In genomic region chr10:81334324-81334723, GRCm38 (mm10) we compare ENCODE assay signal across 19 mouse cellular contexts. TPM values are rescaled to one million over a fixed set of nuclear protein-coding genes. Genes with fewer than 3 reads are reported as not detected.
DNase-seq lines count a peak whose midpoint lies in the region; ATAC-seq and TF ChIP-seq lines count a peak whose summit lies in the region.
"Had no signal": no experiment of that assay in that cellular context is flagged by ENCODE, and none has a peak within 500 bp of the region (broad histone marks: within the 10 kb centered on the region; RNA-seq: fewer than 3 reads in every experiment).

No protein-coding gene starts in this region.

- H3K27ac ChIP-seq in kidney, embryonic 14.5 days (ENCODE audit: low read depth, low read length), result no peak overlapping the region
- H3K27ac ChIP-seq in midbrain, embryonic 10.5 days (replicated peaks), result peak overlapping the region; percentile 86
- H3K27ac ChIP-seq in midbrain, embryonic 15.5 days, result no peak overlapping the region
- H3K27ac ChIP-seq in intestine, embryonic 16.5 days (ENCODE audit: low read length), result peak overlapping the region; percentile 92
- peak overlapping the region; percentile 89 for H3K27ac ChIP-seq in stomach, postnatal 0 days (replicated peaks)
- H3K27ac ChIP-seq: gastrocnemius, adult 2 months; hindbrain, embryonic 15.5 days; liver, embryonic 15.5 days; neural tube, embryonic 12.5 days had no signal

- no peak for TF ChIP-seq EP300 in stomach, postnatal 0 days (optimal IDR thresholded peaks at IDR 0.05)

- ATAC-seq in kidney, embryonic 14.5 days (ENCODE audit: low FRiP score, low TSS enrichment), result 0 out of 2 replicates have a peak, but pooled peaks have one; percentile 1
- ATAC-seq in midbrain, embryonic 15.5 days (replicated peaks), result no peak
- no peak for ATAC-seq in intestine, embryonic 16.5 days
- ATAC-seq in stomach, postnatal 0 days (ENCODE audit: low FRiP score, low TSS enrichment), result no peak
- ATAC-seq: forebrain, embryonic 16.5 days had no signal

- H3K4me2 ChIP-seq in kidney, embryonic 14.5 days (replicated peaks; ENCODE audit: low read depth, low read length), result no peak overlapping the region
- no peak overlapping the region for H3K4me2 ChIP-seq in midbrain, embryonic 15.5 days
- no peak overlapping the region for H3K4me2 ChIP-seq in intestine, embryonic 16.5 days (ENCODE audit: low read depth, low read length)
- no peak overlapping the region for H3K4me2 ChIP-seq in stomach, postnatal 0 days (replicated peaks; ENCODE audit: low read depth)
- H3K4me2 ChIP-seq: hindbrain, embryonic 15.5 days; liver, embryonic 15.5 days; neural tube, embryonic 12.5 days had no signal

- H3K9ac ChIP-seq in kidney, embryonic 14.5 days (ENCODE audit: low read depth, low read length), result no peak overlapping the region
- H3K9ac ChIP-seq in midbrain, embryonic 15.5 days, result no peak overlapping the region
- H3K9ac ChIP-seq in intestine, embryonic 16.5 days (ENCODE audit: low read depth, low read length), result peak overlapping the region; percentile 48
- H3K9ac ChIP-seq in stomach, postnatal 0 days (ENCODE audit: low read length), result no peak overlapping the region
- H3K9ac ChIP-seq: hindbrain, embryonic 15.5 days; liver, embryonic 15.5 days; neural tube, embryonic 12.5 days had no signal

- H3K4me3 ChIP-seq in kidney, embryonic 14.5 days (ENCODE audit: low read length), result no peak overlapping the region
- H3K4me3 ChIP-seq in midbrain, embryonic 10.5 days, result no peak overlapping the region; the same call in 1 of the 2 replicates
- H3K4me3 ChIP-seq in midbrain, embryonic 15.5 days, result no peak overlapping the region
- H3K4me3 ChIP-seq in intestine, embryonic 16.5 days (ENCODE audit: low read length), result no peak overlapping the region
- no peak overlapping the region for H3K4me3 ChIP-seq in stomach, postnatal 0 days (ENCODE audit: low read depth, low read length)
- H3K4me3 ChIP-seq: erythroblast, embryonic 14.5 days; gastrocnemius, adult 2 months; hindbrain, embryonic 15.5 days; limb, embryonic 13.5 days; liver, embryonic 15.5 days; neural tube, embryonic 12.5 days had no signal

- H3K9me3 ChIP-seq in kidney, embryonic 14.5 days (ENCODE audit: control insufficient read depth, low read length), result no peaks in the 10 kb centered on the region
- H3K9me3 ChIP-seq in midbrain, embryonic 10.5 days (replicated peaks), result no peaks in the 10 kb centered on the region
- H3K9me3 ChIP-seq in midbrain, embryonic 15.5 days, result no peaks in the 10 kb centered on the region
- no peaks in the 10 kb centered on the region for H3K9me3 ChIP-seq in intestine, embryonic 16.5 days (ENCODE audit: control insufficient read depth, low read length)
- no peaks in the 10 kb centered on the region for H3K9me3 ChIP-seq in stomach, postnatal 0 days (ENCODE audit: control insufficient read depth, low read length)
- H3K9me3 ChIP-seq: hindbrain, embryonic 15.5 days; limb, embryonic 13.5 days; liver, embryonic 15.5 days; neural tube, embryonic 12.5 days had no signal

- 50% methylated on average over 11 of the region's 11 CpGs for WGBS in kidney, embryonic 14.5 days
- WGBS in midbrain, embryonic 10.5 days, result 62% methylated on average over 11 of the region's 11 CpGs
- WGBS in midbrain, embryonic 15.5 days, result 56% methylated on average over 11 of the region's 11 CpGs
- WGBS in intestine, embryonic 16.5 days, result 74% methylated on average over 11 of the region's 11 CpGs
- WGBS in stomach, postnatal 0 days, result 71% methylated on average over 11 of the region's 11 CpGs

- H3K27me3 ChIP-seq in kidney, embryonic 14.5 days (ENCODE audit: control insufficient read depth, insufficient read depth, low read length), result peaks cover 9% of the 10 kb centered on the region
- peaks cover 76% of the 10 kb centered on the region for H3K27me3 ChIP-seq in midbrain, embryonic 10.5 days (ENCODE audit: low read depth, poor library complexity, severe bottlenecking)
- peaks cover 27% of the 10 kb centered on the region for H3K27me3 ChIP-seq in midbrain, embryonic 15.5 days (replicated peaks)
- H3K27me3 ChIP-seq in intestine, embryonic 16.5 days (replicated peaks; ENCODE audit: control insufficient read depth, insufficient read depth, low read length), result peaks cover 9% of the 10 kb centered on the region; the same call in 1 of the 2 replicates
- H3K27me3 ChIP-seq in stomach, postnatal 0 days (ENCODE audit: control insufficient read depth, insufficient read depth, low read length), result no peaks in the 10 kb centered on the region

- no peak for DNase-seq in kidney, postnatal 14 days
- DNase-seq in midbrain, embryonic 10.5 days (ENCODE audit: low spot score), result no peak
- DNase-seq in stomach, postnatal 0 days (ENCODE audit: low spot score), result no peak
- no peak for DNase-seq in adrenal gland, postnatal 4 days (ENCODE audit: low spot score in 2 of 2)
- DNase-seq: cerebellum, postnatal 14 days; embryo, embryonic 11 days; gastrocnemius, adult 2 months; kidney, adult 2 months had no signal

- H3K4me1 ChIP-seq in kidney, embryonic 14.5 days (ENCODE audit: control insufficient read depth, insufficient read depth, low read length), result peaks cover 32% of the 10 kb centered on the region
- H3K4me1 ChIP-seq in midbrain, embryonic 10.5 days, result peaks cover 47% of the 10 kb centered on the region
- no peaks in the 10 kb centered on the region for H3K4me1 ChIP-seq in midbrain, embryonic 15.5 days
- peaks cover 31% of the 10 kb centered on the region for H3K4me1 ChIP-seq in intestine, embryonic 16.5 days (ENCODE audit: control insufficient read depth, insufficient read depth, low read length)
- H3K4me1 ChIP-seq in stomach, postnatal 0 days (replicated peaks; ENCODE audit: control insufficient read depth, insufficient read depth), result peaks cover 14% of the 10 kb centered on the region
- H3K4me1 ChIP-seq: hindbrain, embryonic 15.5 days; liver, embryonic 15.5 days had no signal

- TF ChIP-seq CTCF in stomach, postnatal 0 days (IDR thresholded peaks at IDR 0.05; ENCODE audit: low read depth), result no peak

- no peaks in the 10 kb centered on the region for H3K36me3 ChIP-seq in kidney, embryonic 14.5 days (ENCODE audit: control insufficient read depth, insufficient read depth, low read length)
- H3K36me3 ChIP-seq in midbrain, embryonic 10.5 days, result 0 out of 2 replicates have a peak, but pooled peaks cover 1% of the 10 kb centered on the region
- no peaks in the 10 kb centered on the region for H3K36me3 ChIP-seq in midbrain, embryonic 15.5 days (replicated peaks)
- H3K36me3 ChIP-seq in intestine, embryonic 16.5 days (ENCODE audit: control insufficient read depth, insufficient read depth, low read length), result no peaks in the 10 kb centered on the region
- no peaks in the 10 kb centered on the region for H3K36me3 ChIP-seq in stomach, postnatal 0 days (ENCODE audit: control insufficient read depth, insufficient read depth, low read length)
- H3K36me3 ChIP-seq: hindbrain, embryonic 15.5 days; limb, embryonic 13.5 days; liver, embryonic 15.5 days; neural tube, embryonic 12.5 days had no signal

RNA-seq across cellular contexts. Expression of gene Tbxa2r, which starts 5.8 kb away (rescaled TPM):
- 8.7 and 10.1 TPM in 2 replicates for polyA plus RNA-seq in kidney, embryonic 14.5 days (2014; fragmentation: Nextera tagmentation; extraction: Ambion mirVana)
- 2.9 and 3.3 TPM in 2 replicates for polyA plus RNA-seq in midbrain, embryonic 10.5 days (2016; fragmentation: Nextera tagmentation; extraction: Ambion mirVana)
- 5.7 and 6.2 TPM in 2 replicates for polyA plus RNA-seq in midbrain, embryonic 15.5 days (2015; fragmentation: Nextera tagmentation; extraction: Ambion mirVana)
- 21.2 and 21.3 TPM in 2 replicates for polyA plus RNA-seq in intestine, embryonic 16.5 days (2015; fragmentation: Nextera tagmentation; extraction: Ambion mirVana)
- 19.7 and 20.2 TPM in 2 replicates for polyA plus RNA-seq in stomach, postnatal 0 days (2015; fragmentation: Nextera tagmentation; extraction: Ambion mirVana)
- 10 to 100 TPM; 27.3 to 30.6 TPM for total RNA-seq in adrenal gland, postnatal 4 days (2021)
- total RNA-seq: granulocyte monocyte progenitor cell, adult 5-6 weeks had no signal

RNA-seq across cellular contexts. Expression of gene Gipc3, which starts 8.7 kb away (rescaled TPM):
- 0.05 and 0.07 TPM in 2 replicates for polyA plus RNA-seq in kidney, embryonic 14.5 days (2014; fragmentation: Nextera tagmentation; extraction: Ambion mirVana)
- not detected in 2 replicates for polyA plus RNA-seq in midbrain, embryonic 10.5 days (2016; fragmentation: Nextera tagmentation; extraction: Ambion mirVana)
- polyA plus RNA-seq in midbrain, embryonic 15.5 days (2015; fragmentation: Nextera tagmentation; extraction: Ambion mirVana), result not detected in 2 replicates
- polyA plus RNA-seq in intestine, embryonic 16.5 days (2015; fragmentation: Nextera tagmentation; extraction: Ambion mirVana), result 0.06 and 0.12 TPM in 2 replicates
- 0.06 and 0.10 TPM in 2 replicates for polyA plus RNA-seq in stomach, postnatal 0 days (2015; fragmentation: Nextera tagmentation; extraction: Ambion mirVana)
- 1 to 10 TPM; 2.3 to 2.6 TPM for total RNA-seq in adrenal gland, postnatal 4 days (2021)
- total RNA-seq: granulocyte monocyte progenitor cell, adult 5-6 weeks had no signal
- polyA plus RNA-seq: forebrain, embryonic 16.5 days; hindbrain, embryonic 15.5 days; liver, embryonic 15.5 days; midbrain, postnatal 0 days; neural tube, embryonic 12.5 days had no signal

RNA-seq across cellular contexts. Expression of gene Cactin, which starts 13.4 kb away (rescaled TPM):
- 21.4 and 29.6 TPM in 2 replicates for polyA plus RNA-seq in kidney, embryonic 14.5 days (2014; fragmentation: Nextera tagmentation; extraction: Ambion mirVana)
- polyA plus RNA-seq in midbrain, embryonic 10.5 days (2016; fragmentation: Nextera tagmentation; extraction: Ambion mirVana), result 53.5 and 53.6 TPM in 2 replicates
- 35.8 and 38.3 TPM in 2 replicates for polyA plus RNA-seq in midbrain, embryonic 15.5 days (2015; fragmentation: Nextera tagmentation; extraction: Ambion mirVana)
- polyA plus RNA-seq in intestine, embryonic 16.5 days (2015; fragmentation: Nextera tagmentation; extraction: Ambion mirVana), result 28.7 and 29.0 TPM in 2 replicates
- polyA plus RNA-seq in stomach, postnatal 0 days (2015; fragmentation: Nextera tagmentation; extraction: Ambion mirVana), result 16.2 and 16.6 TPM in 2 replicates
- 10 to 100 TPM; 43.8 to 44.4 TPM for total RNA-seq in adrenal gland, postnatal 4 days (2021)

RNA-seq across cellular contexts. Expression of gene Hmg20b, which starts 16.0 kb away (rescaled TPM):
- 115 and 119 TPM in 2 replicates for polyA plus RNA-seq in kidney, embryonic 14.5 days (2014; fragmentation: Nextera tagmentation; extraction: Ambion mirVana)
- 102 and 115 TPM in 2 replicates for polyA plus RNA-seq in midbrain, embryonic 10.5 days (2016; fragmentation: Nextera tagmentation; extraction: Ambion mirVana)
- 26.6 and 29.9 TPM in 2 replicates for polyA plus RNA-seq in midbrain, embryonic 15.5 days (2015; fragmentation: Nextera tagmentation; extraction: Ambion mirVana)
- polyA plus RNA-seq in intestine, embryonic 16.5 days (2015; fragmentation: Nextera tagmentation; extraction: Ambion mirVana), result 69.0 and 71.4 TPM in 2 replicates
- polyA plus RNA-seq in stomach, postnatal 0 days (2015; fragmentation: Nextera tagmentation; extraction: Ambion mirVana), result 72.2 and 77.9 TPM in 2 replicates
- 100 to 1,000 TPM; 107 to 108 TPM for total RNA-seq in adrenal gland, postnatal 4 days (2021)

RNA-seq across cellular contexts. Expression of gene Mfsd12, which starts 23.0 kb away (rescaled TPM):
- polyA plus RNA-seq in kidney, embryonic 14.5 days (2014; fragmentation: Nextera tagmentation; extraction: Ambion mirVana), result 4.1 and 4.6 TPM in 2 replicates
- 9.3 and 10.6 TPM in 2 replicates for polyA plus RNA-seq in midbrain, embryonic 10.5 days (2016; fragmentation: Nextera tagmentation; extraction: Ambion mirVana)
- polyA plus RNA-seq in midbrain, embryonic 15.5 days (2015; fragmentation: Nextera tagmentation; extraction: Ambion mirVana), result 19.7 and 22.5 TPM in 2 replicates
- polyA plus RNA-seq in intestine, embryonic 16.5 days (2015; fragmentation: Nextera tagmentation; extraction: Ambion mirVana), result 21.6 and 32.4 TPM in 2 replicates
- polyA plus RNA-seq in stomach, postnatal 0 days (2015; fragmentation: Nextera tagmentation; extraction: Ambion mirVana), result 7.4 and 7.9 TPM in 2 replicates
- 10 to 100 TPM; 21.2 to 22.0 TPM for total RNA-seq in adrenal gland, postnatal 4 days (2021)

Comparison
In these comparisons a context has a peak if more than half of its experiments do, and no peak if none do; other contexts are left out.
1. H3K27ac ChIP-seq: peak in midbrain, embryonic 10.5 days (single experiment), intestine, embryonic 16.5 days (single experiment) and stomach, postnatal 0 days (single experiment); none in kidney, embryonic 14.5 days (single experiment) and midbrain, embryonic 15.5 days (single experiment).